Mouse (Mus musculus): Measurements from ENCODE around the gene Smap2.

DNA sequence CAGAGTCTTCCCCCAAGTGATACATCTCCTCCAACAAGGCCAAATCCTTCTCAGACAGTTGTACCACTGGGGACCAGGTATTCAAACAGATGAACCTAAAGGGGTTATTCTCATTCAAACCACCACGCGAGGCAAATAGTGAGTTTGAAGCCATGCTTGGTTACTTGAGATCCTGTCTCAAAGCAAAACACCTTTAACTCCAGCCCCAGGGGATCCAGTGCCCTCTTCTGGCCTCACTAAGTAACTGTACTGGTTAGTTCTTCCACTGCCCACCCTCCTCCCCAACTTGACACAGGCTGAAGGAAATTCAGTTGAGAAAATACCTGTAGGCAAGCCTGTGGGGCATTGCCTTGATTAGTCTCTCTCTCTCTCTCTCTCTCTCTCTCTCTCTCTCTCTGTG lies 16.0 kb upstream of the Smap2 start:
- TF ChIP-seq CTCF (IDR thresholded peaks at IDR 0.05; ENCODE audit: low read depth) (peak; percentile 29), EP300 (IDR thresholded peaks at IDR 0.05; ENCODE audit: low read depth) (no peak)
